Mouse (Mus musculus): ENCODE measurements around the gene Naa10.

DNA sequence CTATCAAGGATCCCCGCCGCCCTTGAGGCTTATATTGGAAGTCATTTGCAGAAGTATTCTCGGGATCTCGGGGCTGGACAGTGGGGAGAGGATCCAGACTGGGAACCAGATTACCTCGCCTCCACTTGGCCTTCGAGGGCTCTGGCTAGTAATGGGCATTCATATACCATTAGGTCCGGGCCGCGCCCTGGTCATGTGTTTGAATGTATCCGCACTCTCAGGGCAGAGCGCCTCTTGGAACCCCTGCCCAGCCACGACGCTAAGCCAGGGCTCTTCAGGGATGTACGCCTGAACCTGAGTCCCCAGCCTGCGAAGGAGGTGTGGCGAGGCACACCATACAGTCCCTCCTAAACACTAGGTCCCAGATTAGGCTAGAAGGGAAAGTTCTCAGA lies 40.7 kb downstream of the Naa10 start:
- TF ChIP-seq CTCF (IDR thresholded peaks at IDR 0.05) (no peak), POLR2A (IDR thresholded peaks at IDR 0.05; ENCODE audit: insufficient read depth, low read depth, low read length) (no peak), EP300 (IDR thresholded peaks at IDR 0.05; ENCODE audit: insufficient read depth, low read depth, low read length) (no peak)
